Mouse (Mus musculus): ENCODE measurements at regions not wholly inside any gene's neighbourhood (a gene's known extent, or its start where the extent isn't known, plus 50 kb on each side); places are given as distances from the start of the nearest gene placed in this dataset.
"Not testable (repeated sequence)": the region's sequence is repeated elsewhere in the genome, so short reads cannot be mapped to it uniquely, and the experiment has no call there.

- no peak for DNase-seq (ENCODE audit: low read depth in 2 of 2, low spot score in 2 of 2)
Measured at GRCm38 (mm10) chr13:35581616-35582015, 78.0 kb upstream of the Cdyl start.

DNA sequence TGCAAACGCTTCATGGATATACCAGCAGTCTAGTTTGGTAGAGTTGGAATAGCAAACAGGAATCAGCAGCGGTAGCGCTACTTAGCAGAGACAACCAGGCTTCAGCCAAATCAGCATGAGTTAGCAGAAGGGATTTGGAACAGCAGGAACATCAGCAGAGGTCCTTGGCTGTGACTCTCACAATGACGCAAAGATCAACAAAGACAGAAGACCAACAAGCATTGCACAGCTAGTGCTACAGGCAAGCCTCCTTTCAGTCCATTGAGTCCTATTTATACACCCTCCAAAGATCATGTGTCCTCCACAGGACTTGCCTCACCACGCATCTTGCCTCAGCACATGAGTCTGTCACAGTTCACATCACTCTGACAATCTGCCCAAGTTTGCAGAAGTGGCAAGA is 61.6 kb upstream of the Cdyl start:
- no peak for DNase-seq (ENCODE audit: low read depth in 2 of 2, low spot score in 2 of 2)

DNA sequence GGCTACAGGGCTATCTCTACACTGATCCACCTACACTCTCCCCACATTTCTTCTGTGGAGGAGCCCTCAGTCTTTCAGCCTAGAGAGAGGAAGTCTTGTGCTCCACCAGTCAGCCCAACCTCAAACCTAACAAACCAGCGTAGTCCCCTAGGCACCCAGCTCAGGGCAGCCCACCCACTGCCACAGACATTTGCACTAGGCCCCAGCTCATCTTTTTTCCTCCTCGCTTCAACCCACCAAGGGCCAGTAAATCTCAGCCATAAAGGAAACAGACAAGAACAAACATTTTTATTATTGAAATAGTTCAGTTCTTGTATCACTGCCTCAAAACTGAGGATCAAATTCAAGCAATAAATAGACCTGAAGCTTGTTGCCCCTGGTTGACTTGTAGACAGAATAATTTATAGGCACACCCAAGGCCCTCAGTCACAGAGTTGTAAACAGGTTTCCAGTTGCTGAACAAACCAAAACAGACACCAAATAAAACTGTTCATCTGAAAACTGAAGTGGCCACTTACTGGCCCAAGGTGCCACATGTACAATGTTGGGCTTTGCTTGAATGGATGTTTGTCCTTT is 58.0 kb upstream of the Cdyl start:
- DNase-seq (ENCODE audit: low read depth in 2 of 2, low spot score in 2 of 2) = no peak

GRCm38 (mm10) chr13:35603080-35603479 is 56.6 kb upstream of the Cdyl start:
- no peak for DNase-seq (ENCODE audit: low read depth in 2 of 2, low spot score in 2 of 2)

- DNase-seq (ENCODE audit: low read depth in 2 of 2, low spot score in 2 of 2) = no peak
Measured at GRCm38 (mm10) chr13:35604061-35604460, 55.6 kb upstream of the Cdyl start.

DNA sequence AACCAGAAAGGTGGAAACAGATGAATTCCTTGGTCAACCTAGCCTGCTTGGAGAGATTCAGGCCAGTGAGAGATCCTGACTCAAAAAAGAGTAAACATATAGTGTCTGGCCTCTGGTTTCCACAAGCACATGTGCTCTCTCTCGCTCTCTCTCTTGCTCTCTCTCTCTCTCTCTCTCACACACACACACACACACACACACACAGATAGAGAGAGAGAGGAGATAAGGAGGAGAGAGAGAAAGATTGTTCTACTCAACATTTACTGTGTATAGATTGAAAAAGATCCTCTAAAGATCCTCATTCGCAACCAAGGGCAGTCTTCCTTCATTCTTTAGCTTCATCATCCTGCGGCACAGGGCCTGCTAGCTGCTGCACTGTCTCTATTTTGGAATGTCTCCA is 54.9 kb upstream of the Cdyl start:
- DNase-seq (ENCODE audit: low read depth in 2 of 2, low spot score in 2 of 2) = no peak

GRCm38 (mm10) chr13:35606857-35607561 is 52.6 kb upstream of the Cdyl start:
- not testable (repeated sequence) for DNase-seq (ENCODE audit: low read depth in 2 of 2, low spot score in 2 of 2)

- no peak for DNase-seq (ENCODE audit: low read depth in 2 of 2, low spot score in 2 of 2)
Measured at GRCm38 (mm10) chr13:35607710-35608109, 51.9 kb upstream of the Cdyl start.

All from CD8-positive naive resting alpha-beta T cell, adult 2 months (primary cell).